Mouse (Mus musculus): ENCODE measurements around the gene Irx4.
A peak's percentile ranks its signal among the peaks of the same experiment; 100 is the strongest.

The Irx4 gene

DNA sequence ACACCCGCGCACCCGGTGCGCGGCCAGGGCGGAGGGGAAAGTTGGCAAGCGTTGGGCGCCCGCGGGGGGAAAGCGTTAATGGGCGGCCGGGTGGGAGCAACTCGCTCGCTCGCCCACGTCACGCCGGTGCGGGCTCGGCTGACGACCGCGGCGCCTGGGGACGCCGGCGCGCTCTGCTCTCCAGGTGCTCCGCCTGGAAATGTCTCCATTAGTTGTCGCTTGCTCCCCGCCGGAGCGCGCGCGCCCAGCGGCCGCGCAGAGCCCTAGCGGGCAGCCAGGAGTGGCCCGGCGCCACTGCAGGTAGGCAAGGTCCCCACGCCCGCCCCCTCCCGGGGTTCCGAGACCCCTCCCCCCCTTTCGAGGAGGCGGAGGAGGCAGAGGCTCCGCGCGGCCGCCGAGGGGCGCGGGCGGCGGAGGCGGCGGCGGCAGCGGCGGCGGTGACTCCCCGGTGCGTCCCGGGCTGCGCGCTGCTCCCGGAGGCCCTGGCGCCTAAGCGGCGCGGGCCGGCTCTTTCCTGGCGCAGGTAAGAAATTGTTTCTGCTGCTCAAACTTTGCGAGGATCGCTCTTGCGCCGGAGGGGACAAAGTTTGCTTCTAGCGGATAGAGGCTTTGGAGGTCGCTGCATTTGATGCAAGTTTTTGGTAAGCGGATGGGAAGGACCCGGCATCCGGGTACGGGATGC, at the start of gene Irx4:
Gene Irx4 (plus strand): TSS at position 126 of the 682 bp plus-strand sequence.
- DNase-seq (ENCODE audit: low read depth, low spot score): no peak

DNA sequence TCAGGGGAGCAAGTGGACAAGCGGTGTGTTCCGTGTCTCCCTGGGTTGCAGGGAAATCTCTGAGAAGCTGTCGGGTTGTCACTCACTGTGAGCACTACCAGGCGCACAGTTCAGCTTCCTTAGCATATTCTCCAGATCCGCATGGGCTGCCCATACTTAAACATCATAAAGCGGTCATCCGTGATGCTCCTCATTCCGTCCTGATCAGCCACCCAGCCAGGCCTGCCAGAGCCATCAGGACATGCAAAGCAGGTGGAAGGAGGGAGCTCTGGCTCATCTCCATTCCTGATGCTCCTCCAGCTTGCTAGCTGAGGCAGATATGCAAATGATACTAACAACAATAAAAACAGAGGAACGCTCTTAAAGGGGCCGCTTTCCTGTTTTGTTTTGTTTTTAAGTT, 46.0 kb upstream of the Irx4 start:
- DNase-seq (ENCODE audit: low read depth, low spot score): no peak

DNA sequence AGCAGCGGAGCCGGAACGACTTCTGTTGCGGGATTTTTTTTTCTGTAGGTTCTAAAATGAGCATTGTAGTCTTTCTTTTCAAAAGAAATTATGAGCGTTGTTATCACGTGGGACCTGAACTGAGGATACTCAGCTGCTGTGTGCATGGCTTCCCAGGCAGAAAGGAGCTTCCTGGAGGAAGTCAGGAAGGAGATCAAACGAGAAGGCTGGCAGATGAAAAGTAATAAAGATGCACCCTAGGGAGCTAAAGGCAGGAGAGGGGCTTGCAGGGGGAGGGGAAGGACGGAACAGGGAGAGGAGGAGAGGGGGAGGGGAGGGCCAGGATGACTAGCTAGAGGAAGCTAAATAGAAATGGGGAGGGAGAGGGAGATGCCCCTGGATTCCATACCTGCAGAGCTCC, 23.8 kb upstream of the Irx4 start:
- no peak for DNase-seq (ENCODE audit: low read depth, low spot score)

DNA sequence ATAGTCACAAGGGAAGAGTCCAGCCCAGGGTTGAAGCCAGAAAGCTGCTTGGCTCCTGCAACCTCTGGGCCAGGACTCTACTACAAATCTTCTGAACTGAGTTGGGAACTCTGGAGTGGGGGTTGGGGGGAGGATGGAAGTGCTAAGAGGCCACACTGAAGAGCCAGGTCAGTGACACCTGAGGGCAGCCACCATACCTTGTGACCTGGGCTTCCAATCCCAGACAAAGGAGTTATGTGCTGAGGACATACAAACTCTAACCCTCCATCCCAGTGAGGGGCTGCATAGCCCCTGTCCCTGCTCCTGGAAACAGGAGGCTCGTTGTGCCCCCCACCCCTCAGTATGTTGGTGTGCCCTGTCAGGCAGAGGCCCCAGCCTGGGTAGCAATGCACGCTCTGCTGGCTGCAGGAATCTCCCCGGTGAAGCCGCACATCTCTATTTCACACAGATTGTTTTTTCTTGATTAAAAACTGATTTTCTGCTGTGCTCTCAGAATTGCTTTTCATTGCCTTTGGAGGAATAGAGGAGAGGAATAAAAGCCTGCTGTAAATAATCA, 21.0 kb upstream of the Irx4 start:
- DNase-seq (ENCODE audit: low read depth, low spot score): no peak

DNA sequence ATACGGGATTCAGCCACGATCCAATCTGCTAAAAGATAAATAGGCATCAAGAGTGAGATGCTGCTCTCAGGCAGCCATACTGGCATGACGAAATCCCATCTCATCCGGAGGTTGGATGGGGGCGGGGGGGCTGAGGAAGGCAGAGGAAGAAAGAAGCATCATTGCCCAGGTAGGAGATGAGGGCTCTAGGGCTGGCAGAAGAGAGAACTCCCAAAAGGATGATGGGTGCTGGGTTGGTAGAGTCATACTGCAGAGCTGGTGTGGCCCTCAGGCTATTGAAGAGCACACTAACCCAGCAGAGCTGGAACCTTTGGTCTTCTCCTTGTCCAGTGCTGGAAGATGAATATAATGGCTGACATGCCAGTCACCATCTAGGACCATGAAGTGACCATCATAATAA, 17.7 kb upstream of the Irx4 start:
- DNase-seq (ENCODE audit: low read depth, low spot score): no peak

DNA sequence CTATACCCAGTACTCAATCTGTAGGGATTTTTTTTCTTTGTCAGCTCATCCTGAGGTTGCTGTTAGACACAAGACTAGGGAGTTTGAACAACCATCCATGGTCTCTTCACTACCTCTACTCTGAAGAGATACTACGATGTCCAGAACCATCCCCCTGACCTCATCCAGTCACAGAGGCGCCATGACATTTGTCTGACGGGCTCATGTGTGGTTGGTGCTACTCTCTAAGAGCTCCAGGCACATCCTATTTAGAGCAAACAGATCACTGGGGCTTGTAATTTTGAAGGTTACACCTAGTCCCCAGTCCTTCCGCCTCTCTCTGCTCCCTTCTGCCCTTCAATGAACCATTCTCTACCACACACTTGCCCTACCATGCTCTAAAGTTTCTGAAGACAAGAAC, 13.3 kb upstream of the Irx4 start:
- no peak for DNase-seq (ENCODE audit: low read depth, low spot score)

DNA sequence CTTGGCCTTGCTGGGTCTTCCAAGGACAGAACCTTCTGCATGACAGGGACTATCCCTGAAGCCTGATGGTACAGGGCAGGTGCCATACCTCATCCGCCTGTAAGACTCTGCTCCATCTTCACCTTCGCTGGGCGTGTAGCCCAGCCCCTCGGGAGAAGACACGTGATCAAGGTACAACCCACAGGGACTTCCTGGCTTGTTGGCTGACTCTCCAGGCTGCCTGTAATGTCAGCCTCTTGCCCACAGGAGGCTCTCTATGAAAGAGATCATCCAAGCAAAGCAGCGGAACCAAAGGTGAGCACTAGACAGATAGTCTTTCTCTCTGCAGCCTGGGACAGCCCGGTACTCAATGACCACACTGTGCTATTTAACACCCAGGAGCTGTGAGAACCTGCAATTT, 9.1 kb upstream of the Irx4 start:
- DNase-seq (ENCODE audit: low read depth, low spot score): no peak

DNA sequence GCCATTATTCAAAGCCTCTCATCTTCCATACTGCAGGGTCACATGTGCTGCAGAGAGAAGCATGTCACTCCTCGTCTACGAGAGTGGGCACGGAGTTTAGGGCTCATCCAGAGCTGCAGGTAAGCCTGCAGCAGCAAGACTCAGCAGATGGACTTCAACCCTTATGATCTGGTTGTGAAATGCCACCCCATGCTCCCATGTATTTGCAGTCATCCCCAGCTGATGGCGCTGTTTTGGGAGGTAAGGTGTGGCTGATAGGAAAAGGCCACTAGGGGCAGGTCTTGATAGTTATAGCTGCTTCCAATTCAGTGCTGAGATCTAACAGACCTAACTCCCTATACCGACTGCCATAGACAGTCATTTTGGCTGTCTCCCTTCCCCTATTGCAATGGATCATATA, 8.3 kb upstream of the Irx4 start:
- no peak for DNase-seq (ENCODE audit: low read depth, low spot score)

DNA sequence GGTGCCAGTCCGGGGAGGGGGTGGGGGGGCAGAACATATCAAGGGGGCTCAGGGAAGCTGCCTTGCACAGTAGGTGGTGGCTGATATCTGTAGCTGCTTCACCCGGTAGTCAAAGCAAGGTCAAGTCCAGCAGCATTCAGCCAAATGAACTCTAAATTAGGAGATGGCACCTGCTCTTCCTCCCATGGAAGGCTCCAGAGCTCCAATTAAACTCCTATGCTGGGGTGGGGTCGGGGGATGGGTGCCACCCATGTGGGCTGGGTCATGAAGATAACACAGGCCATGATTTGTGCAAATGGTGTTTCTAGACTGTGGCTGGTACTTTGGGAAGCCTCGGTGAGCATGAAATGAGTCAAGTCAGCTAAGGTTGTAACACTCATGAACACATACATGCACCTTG, 1.9 kb upstream of the Irx4 start:
- no peak for DNase-seq (ENCODE audit: low read depth, low spot score)

DNA sequence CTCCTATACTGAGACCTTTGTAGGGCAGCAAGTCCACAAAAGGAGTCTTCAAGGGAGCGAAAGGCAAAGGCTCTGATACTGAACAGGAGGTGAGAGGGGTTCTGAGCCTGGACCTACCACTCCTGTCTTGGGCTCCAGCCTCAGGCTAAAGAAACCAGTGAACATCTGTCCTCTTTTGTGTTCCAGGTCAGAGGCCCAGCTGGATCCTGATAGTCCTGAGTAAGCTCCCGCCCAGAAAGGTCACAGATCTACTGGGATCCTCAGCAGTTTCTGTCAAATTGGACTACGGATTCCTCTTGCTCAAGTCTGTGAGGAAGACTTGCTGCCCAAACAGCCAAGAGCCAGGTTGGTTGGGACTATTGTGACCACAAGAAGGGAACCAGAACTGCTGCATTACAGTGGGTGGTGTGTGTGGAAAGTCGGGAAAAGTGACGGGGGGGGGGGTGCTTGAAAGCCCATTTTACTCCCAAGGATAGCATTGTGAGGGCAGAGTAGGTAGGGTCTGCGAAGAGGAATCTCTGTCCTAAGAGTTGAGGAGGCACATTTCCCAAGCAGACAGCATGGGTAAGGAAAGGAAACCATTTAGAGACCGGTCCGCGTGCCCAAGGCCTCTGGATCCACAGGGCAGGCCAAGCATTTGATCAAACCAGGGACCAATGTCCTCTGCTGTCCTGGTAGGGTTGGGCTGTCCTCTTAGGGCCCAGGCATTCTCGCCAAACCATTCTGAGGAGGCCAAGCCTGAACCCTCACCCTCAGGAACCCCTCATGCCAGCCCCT, 514 bp upstream of the Irx4 start:
- DNase-seq (ENCODE audit: low read depth, low spot score): no peak

DNA sequence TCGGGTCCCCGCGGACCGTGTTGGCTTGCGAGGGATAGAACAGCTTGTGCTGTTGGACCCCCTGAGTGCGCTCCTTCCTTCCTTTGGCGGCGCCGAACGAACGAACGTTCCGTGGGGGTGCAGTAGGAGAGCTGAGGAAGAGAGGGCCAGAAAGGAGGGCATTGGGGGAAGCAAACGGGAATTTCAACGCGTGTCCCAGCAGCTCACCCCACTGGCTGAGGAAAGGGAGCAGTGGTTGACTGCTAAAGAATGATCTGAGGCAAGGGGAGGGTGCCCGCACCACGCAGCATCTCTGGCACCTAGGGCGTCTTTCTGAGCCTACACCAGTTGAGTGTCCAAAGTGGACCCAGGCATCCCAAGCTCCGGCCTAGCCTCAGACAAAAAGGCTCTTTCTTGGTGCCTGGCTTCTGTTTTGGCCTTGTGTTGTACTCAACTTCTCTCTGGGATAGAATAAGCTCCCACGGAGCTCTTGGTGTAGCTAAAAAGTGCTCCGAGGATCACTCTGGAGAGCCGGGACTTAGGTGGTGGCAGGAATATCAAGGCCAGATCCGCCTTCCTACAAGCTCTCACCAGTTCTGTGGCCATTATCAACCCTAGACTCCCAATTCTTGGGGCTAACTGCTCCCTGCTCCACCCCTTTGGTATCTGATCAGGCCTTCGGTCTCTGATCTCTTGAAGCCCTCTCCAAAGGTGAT, 904 bp downstream of the Irx4 start:
- no peak for DNase-seq (ENCODE audit: low read depth, low spot score)

DNA sequence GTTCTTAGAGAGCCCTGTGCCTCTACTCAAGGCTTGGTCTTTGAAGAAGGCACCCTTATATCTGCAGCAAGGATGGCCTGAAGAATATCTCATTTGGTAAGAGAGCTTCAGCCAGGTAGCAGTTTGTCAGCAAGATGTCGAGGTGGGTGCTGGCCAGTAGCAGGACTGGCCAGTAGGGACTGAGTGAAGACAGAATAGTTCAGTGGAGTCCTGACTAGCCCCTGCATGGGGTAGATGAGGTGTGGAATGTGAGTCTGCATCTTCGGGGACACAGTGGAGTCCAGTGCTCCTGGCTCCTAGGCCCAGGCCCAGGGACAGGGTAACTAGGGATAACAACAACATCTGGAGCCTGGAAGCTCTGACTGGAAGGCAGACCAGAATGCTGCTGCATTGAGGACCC, 1.6 kb downstream of the Irx4 start:
- DNase-seq (ENCODE audit: low read depth, low spot score): no peak

DNA sequence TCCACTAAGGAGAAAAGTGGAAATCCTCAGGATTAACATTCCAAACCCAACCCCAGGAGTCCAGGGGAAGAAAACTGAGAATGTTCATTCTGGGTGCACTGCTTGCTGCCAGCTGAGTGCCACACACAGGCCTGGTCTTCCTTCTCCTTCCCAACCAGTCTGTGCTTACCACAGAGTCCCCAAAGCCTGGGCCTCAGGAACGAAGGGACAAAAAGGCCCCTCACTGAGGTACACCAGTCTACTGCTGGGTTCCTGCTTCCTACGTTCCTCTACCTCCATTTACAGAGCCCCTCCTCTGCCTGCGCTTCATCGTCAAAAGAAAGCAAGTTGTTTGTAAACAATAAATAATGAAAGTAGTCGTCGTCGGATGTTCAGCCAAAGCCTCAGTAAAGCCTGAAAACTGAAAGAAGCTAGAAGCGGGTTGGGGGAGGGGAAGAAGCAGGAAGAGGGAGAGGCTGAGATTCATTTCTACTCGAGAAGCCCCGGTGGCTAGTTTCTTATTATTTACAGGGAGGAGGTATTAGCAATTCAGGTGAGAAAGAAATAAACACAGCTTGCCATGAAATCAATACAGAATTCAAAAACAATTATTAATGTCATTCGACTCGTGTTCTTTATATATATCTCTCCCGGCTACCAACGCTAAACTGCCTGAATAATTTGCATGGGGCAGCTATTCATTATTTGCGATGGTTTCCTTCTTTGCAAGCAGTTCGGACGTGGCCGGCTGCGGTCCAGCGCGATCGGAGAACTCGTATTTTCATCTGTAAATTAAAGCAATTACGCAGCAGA, 2.3 kb downstream of the Irx4 start:
- DNase-seq (ENCODE audit: low read depth, low spot score): no peak

DNA sequence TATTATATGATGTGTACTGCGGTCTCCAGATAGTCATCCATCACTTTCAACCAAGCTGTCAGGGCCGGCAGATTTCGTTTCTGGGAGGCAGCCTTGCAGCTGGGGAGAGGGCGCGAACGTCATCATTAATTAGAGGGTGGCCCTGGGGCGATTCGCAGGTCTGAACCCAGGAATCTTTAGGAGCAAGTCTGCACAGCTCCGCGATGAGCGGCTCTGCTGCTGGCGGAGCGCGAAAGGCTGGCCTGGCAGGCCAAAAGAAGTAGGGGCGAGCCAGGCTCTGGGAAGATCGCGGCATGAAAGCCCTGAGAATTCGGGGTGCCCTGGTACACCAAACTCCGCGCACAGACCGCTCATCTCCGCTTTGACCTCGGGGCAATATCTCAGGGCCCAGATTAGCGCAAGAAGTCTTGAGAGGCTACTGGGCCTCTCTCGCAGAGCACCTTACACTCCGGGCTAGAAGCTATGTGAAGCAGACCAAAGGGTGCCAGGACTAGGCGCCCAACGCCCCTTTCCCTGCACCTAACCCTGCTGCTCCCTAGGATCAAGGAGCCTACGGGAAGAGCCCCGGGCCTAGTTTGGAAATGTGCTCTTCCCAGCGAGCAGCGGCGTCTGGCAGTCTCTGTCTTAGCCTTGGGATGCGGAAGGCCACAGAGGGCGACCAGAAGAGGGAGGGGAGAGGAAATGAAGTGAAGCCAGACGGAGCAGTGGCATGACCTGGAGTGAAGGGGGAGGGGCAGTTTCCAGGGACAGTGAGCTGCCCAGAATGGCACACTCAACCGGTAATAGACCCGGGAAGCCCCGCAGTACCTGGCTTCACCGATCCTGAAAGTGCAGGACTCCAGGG, 3.1 kb downstream of the Irx4 start:
- DNase-seq (ENCODE audit: low read depth, low spot score): peak; percentile 44

DNA sequence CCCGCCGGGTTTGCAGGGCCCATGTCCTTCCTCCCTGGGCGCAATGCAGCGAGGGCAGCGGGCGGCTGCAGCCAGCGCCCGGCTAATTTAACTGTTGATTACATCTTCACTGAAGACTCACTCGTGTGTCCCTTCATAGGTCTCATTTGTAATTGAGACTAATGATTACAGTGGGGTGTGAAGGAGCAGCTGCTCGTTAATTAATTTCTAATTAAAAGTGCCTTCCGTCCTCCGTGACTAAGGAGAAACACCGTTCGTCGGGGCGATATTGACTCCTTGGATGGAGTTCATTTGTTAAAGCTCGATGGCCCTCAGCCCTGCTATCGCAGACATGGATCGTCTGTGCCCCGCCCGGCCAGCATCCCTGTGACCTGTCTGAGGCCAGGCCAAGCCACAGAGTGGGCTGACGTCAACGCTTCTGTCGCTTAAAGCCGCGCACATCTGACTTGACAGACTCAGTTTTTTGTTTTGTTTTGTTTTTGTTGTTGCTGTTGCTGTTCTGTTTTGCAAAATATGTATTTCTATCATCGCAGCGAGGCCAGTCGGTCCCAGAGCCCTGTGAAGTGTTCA, 4.0 kb downstream of the Irx4 start:
- DNase-seq (ENCODE audit: low read depth, low spot score): no peak

DNA sequence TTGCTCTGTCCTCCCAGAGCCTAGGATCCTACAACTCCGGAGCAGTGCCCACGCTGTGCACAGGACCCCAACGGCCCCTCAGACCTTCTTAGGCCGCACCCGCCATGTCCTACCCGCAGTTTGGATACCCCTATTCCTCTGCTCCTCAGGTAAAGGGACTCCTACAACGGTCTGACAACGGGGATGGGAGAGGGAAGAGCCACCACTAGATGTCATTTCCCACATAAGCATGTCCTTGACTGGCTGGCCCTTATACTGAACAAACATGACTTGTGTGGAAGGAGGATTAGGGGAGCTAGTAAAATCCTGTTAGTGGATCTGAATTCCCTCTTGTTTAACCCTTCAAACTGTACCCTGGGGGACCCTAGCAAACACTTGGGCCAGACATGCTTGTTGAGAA, 4.6 kb downstream of the Irx4 start:
- DNase-seq (ENCODE audit: low read depth, low spot score): no peak

DNA sequence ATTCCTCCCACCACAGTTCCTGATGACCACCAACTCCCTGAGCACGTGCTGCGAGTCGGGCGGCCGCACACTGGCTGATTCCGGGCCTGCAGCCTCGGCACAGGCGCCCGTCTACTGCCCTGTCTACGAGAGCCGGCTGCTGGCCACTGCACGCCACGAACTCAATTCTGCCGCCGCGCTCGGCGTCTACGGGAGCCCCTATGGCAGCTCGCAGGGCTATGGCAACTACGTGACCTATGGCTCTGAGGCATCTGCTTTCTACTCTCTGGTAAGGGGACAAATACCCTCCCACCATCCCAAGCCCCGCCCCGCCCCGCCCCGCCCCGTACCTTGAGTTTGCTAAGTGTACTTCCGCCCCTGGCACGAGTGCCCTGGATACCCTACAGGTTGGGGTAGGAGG, 5.2 kb downstream of the Irx4 start:
- peak; percentile 51 for DNase-seq (ENCODE audit: low read depth, low spot score)

DNA sequence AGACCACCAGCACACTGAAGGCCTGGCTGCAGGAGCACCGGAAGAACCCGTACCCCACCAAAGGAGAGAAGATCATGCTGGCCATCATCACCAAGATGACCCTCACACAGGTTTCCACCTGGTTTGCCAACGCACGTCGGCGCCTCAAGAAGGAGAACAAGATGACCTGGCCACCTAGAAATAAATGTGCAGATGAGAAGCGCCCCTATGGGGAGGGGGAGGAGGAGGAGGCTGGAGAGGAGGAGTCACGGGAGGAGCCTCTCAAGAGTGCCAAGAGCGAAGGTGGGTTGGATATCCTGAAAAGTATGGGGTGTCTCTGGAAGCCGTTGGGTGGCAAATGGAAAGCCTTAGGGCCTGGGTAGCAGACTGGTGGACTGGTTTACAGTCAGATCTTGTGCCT, 7.3 kb downstream of the Irx4 start:
- DNase-seq (ENCODE audit: low read depth, low spot score): no peak

DNA sequence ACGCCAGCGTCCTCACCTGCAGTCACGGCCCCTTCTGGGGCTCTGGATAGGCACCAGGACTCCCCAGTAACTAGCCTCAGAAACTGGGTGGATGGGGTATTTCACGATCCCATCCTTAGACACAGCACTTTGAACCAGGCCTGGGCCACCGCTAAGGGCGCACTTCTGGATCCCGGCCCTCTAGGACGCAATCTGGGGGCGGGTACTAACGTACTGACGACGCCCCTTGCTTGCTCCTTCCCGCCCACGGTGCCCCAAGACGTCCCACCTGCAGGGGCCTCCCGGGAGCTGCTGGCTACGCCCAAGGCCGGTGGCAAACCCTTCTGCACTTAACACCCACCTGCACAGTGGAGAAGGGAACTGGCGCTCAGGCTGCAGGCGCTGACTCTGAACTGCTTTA, 8.4 kb downstream of the Irx4 start:
- no peak for DNase-seq (ENCODE audit: low read depth, low spot score)

DNA sequence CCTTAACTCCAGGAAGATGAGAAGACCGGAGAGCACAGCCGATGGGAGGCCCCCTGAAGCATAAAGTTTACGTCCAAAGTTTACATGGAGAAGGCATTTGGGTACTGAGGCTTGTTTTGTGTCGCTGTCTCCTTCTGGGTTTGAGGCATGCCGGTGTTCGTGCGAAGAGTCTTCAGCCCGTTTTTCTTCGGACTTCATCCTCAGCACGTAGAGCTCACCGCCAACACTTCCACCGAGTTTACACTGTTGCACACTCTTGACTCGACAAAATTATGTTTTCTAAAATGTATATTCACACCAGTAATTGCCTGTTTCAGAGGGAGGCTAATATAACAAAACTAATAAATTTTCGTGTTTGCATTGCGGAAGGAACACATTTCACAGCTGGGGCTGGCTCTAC, 9.0 kb downstream of the Irx4 start:
- no peak for DNase-seq (ENCODE audit: low read depth, low spot score)

DNA sequence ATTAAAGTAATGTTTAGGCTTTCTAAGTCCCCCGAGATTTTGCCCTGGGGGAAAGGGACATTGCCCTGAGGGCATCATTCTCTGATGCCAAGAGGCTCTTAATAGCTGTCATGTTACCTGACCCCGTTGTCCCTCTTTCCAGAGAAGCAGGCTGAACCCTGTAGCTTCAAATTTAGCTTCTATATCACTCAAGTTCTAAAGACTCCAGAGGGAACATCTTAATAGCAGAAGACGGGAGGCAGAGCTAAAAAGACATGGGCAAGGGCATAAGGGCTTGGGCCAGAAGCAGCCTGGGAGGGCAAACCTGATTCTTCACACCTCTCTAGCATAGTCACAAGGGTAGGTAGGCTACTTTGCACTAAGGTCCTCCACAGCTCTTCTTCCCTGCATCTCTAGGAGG, 9.6 kb downstream of the Irx4 start:
- DNase-seq (ENCODE audit: low read depth, low spot score): no peak
